Mouse (Mus musculus) yolk sac, embryonic 10.5 days (tissue): Measurements from ENCODE around the gene Inka1.

Experiments used
- DNase-seq: peaks from one replicate; pipeline ENCODE4 v3.0.0-alpha.2; 2017; ENCODE audit warnings: low spot score

Inka1 gene

GRCm38 (mm10) chr9:107957141-107957540 lies 28.5 kb downstream of the Inka1 start:
- no peak for DNase-seq

- DNase-seq = no peak
Measured at GRCm38 (mm10) chr9:107955613-107956289, 29.9 kb downstream of the Inka1 start.

GRCm38 (mm10) chr9:107950460-107951355 lies 35.0 kb downstream of the Inka1 start:
- DNase-seq = peak; percentile 88

GRCm38 (mm10) chr9:107949922-107950235 lies 35.8 kb downstream of the Inka1 start, which contains the start of gene Traip:
TSS of gene Traip (plus strand) at chr9:107950136.
- DNase-seq = no peak

- DNase-seq = no peak
Measured at GRCm38 (mm10) chr9:107949184-107949921, 36.3 kb downstream of the Inka1 start.

- DNase-seq = no peak
Measured at GRCm38 (mm10) chr9:107947241-107948194, 38.2 kb downstream of the Inka1 start.

GRCm38 (mm10) chr9:107936831-107937230 lies 48.8 kb downstream of the Inka1 start:
- no peak for DNase-seq

GRCm38 (mm10) chr9:107936215-107936822 lies 49.4 kb downstream of the Inka1 start:
- no peak for DNase-seq

GRCm38 (mm10) chr9:107935790-107936214 lies 49.9 kb downstream of the Inka1 start:
- DNase-seq = no peak

- no peak for DNase-seq
Measured at GRCm38 (mm10) chr9:107935374-107935773, 50.3 kb downstream of the Inka1 start, which contains the start of gene Camkv. TSS of gene Camkv (plus strand) at chr9:107935674.
